In genomic region chr2:92727241-92727640, GRCm38 (mm10) we compare ENCODE assay signal across 12 mouse cellular contexts.
DNase-seq lines count a peak whose midpoint lies in the region; ATAC-seq and TF ChIP-seq lines count a peak whose summit lies in the region.
"Had no signal": no experiment of that assay in that cellular context is flagged by ENCODE, and none has a peak within 500 bp of the region (broad histone marks: within the 10 kb centered on the region; RNA-seq: fewer than 3 reads in every experiment).

No protein-coding gene starts in this region.

- no peak overlapping the region for H3K4me2 ChIP-seq in forebrain, postnatal 0 days (ENCODE audit: low read depth)
- no peak overlapping the region for H3K4me2 ChIP-seq in kidney, embryonic 16.5 days (replicated peaks; ENCODE audit: low read depth, low read length)
- H3K4me2 ChIP-seq in limb, embryonic 15.5 days: no peak overlapping the region
- H3K4me2 ChIP-seq: limb, embryonic 13.5 days had no signal

- peak overlapping the region; percentile 64 for H3K27ac ChIP-seq in forebrain, embryonic 10.5 days
- H3K27ac ChIP-seq in forebrain, postnatal 0 days (ENCODE audit: low read depth, low read length): no peak overlapping the region
- no peak overlapping the region for H3K27ac ChIP-seq in kidney, embryonic 16.5 days (ENCODE audit: low read length)
- H3K27ac ChIP-seq in limb, embryonic 15.5 days: no peak overlapping the region
- H3K27ac ChIP-seq: limb, embryonic 13.5 days; macrophage had no signal

- TF ChIP-seq CTCF in forebrain, postnatal 0 days (IDR thresholded peaks at IDR 0.05; ENCODE audit: low read depth): no peak

- no peaks in the 10 kb centered on the region for H3K36me3 ChIP-seq in forebrain, embryonic 10.5 days (replicated peaks)
- no peaks in the 10 kb centered on the region for H3K36me3 ChIP-seq in forebrain, postnatal 0 days (ENCODE audit: insufficient read depth)
- H3K36me3 ChIP-seq in kidney, embryonic 16.5 days (ENCODE audit: insufficient read depth, low read length): no peaks in the 10 kb centered on the region
- H3K36me3 ChIP-seq in limb, embryonic 15.5 days: no peaks in the 10 kb centered on the region
- H3K36me3 ChIP-seq: limb, embryonic 13.5 days had no signal

- H3K4me1 ChIP-seq in forebrain, embryonic 10.5 days: peaks cover 35% of the 10 kb centered on the region
- 0 out of 2 replicates have a peak, but pooled peaks cover 3% of the 10 kb centered on the region for H3K4me1 ChIP-seq in forebrain, postnatal 0 days (ENCODE audit: insufficient read depth)
- peaks cover 8% of the 10 kb centered on the region; the same call in 1 of the 2 replicates for H3K4me1 ChIP-seq in kidney, embryonic 16.5 days (ENCODE audit: insufficient read depth, low read length)
- H3K4me1 ChIP-seq in limb, embryonic 15.5 days: no peaks in the 10 kb centered on the region
- H3K4me1 ChIP-seq: limb, embryonic 13.5 days had no signal

- no peaks in the 10 kb centered on the region for H3K9me3 ChIP-seq in forebrain, embryonic 10.5 days
- H3K9me3 ChIP-seq in forebrain, postnatal 0 days (ENCODE audit: low read length): no peaks in the 10 kb centered on the region
- H3K9me3 ChIP-seq in kidney, embryonic 16.5 days (ENCODE audit: low read length): no peaks in the 10 kb centered on the region
- H3K9me3 ChIP-seq in limb, embryonic 15.5 days: no peaks in the 10 kb centered on the region
- H3K9me3 ChIP-seq: limb, embryonic 13.5 days had no signal

- no peak for DNase-seq in forebrain, embryonic 10.5 days (ENCODE audit: extremely low spot score, low spot score)
- no peak for DNase-seq in forebrain, postnatal 0 days
- DNase-seq in kidney, adult 11 months: no peak
- peak; percentile 72 for DNase-seq in adrenal gland, postnatal 10 days
- no peak for DNase-seq in thymus, postnatal 25 days
- DNase-seq: spleen, adult 18-20 months; thymus, postnatal 14 days had no signal

- WGBS in forebrain, embryonic 10.5 days: 87% methylated on average over 2 of the region's 2 CpGs
- WGBS in forebrain, postnatal 0 days: 95% methylated on average over 2 of the region's 2 CpGs
- 76% methylated on average over 2 of the region's 2 CpGs for WGBS in kidney, embryonic 16.5 days
- WGBS in limb, embryonic 15.5 days: 83% methylated on average over 2 of the region's 2 CpGs

- no peak for ATAC-seq in forebrain, postnatal 0 days
- peak; percentile 27; the same call in 1 of the 2 replicates for ATAC-seq in kidney, embryonic 16.5 days (ENCODE audit: low FRiP score, low TSS enrichment)
- ATAC-seq in limb, embryonic 15.5 days (ENCODE audit: insufficient number of reproducible peaks, low FRiP score, low TSS enrichment, low read depth): 0 out of 2 replicates have a peak, but pooled peaks have one; percentile 6
- ATAC-seq in activated CD4-positive, CD25-positive, alpha-beta regulatory T cell, adult 4 months: no peak

- H3K4me3 ChIP-seq in forebrain, embryonic 10.5 days: no peak overlapping the region
- no peak overlapping the region for H3K4me3 ChIP-seq in forebrain, postnatal 0 days (ENCODE audit: low read depth, low read length)
- no peak overlapping the region for H3K4me3 ChIP-seq in kidney, embryonic 16.5 days (ENCODE audit: low read length)
- no peak overlapping the region for H3K4me3 ChIP-seq in limb, embryonic 15.5 days
- H3K4me3 ChIP-seq: limb, embryonic 13.5 days had no signal

- no peak overlapping the region for H3K9ac ChIP-seq in forebrain, postnatal 0 days
- no peak overlapping the region for H3K9ac ChIP-seq in kidney, embryonic 16.5 days (replicated peaks; ENCODE audit: low read length)
- no peak overlapping the region for H3K9ac ChIP-seq in limb, embryonic 15.5 days
- H3K9ac ChIP-seq: limb, embryonic 13.5 days had no signal

- no peaks in the 10 kb centered on the region for H3K27me3 ChIP-seq in forebrain, embryonic 10.5 days (ENCODE audit: poor library complexity, severe bottlenecking)
- H3K27me3 ChIP-seq in forebrain, postnatal 0 days (ENCODE audit: insufficient read depth, low read length): no peaks in the 10 kb centered on the region
- no peaks in the 10 kb centered on the region for H3K27me3 ChIP-seq in kidney, embryonic 16.5 days (ENCODE audit: insufficient read depth, low read length)
- H3K27me3 ChIP-seq in limb, embryonic 15.5 days: no peaks in the 10 kb centered on the region
- H3K27me3 ChIP-seq: limb, embryonic 13.5 days had no signal

Comparison
In these comparisons a context has a peak if more than half of its experiments do, and no peak if none do; other contexts are left out.
1. ATAC-seq: peak in kidney, embryonic 16.5 days (single experiment) and limb, embryonic 15.5 days (single experiment); none in forebrain, postnatal 0 days (single experiment) and activated CD4-positive, CD25-positive, alpha-beta regulatory T cell, adult 4 months (single experiment).